Mouse (Mus musculus) thymus, adult 2 months (tissue): Measurements from ENCODE around the gene 2510002D24Rik.

Experiments
- CTCF ChIP-seq: fragments of 200-500 bp; IDR thresholded peaks from 2 replicates; pipeline ENCODE4 v1.5.1; 2012; ENCODE audit warnings: mild to moderate bottlenecking, control low read depth, low read length, moderate library complexity, borderline replicate concordance; ENCODE audit not compliant: control insufficient read depth, poor library complexity, insufficient read depth; ENCODE audit errors: extremely low read depth
- POLR2A ChIP-seq: fragments of 200-500 bp; IDR thresholded peaks from 2 replicates; pipeline ENCODE4 v1.6.1; 2012; ENCODE audit warnings: mild to moderate bottlenecking, low read length, control low read depth, moderate library complexity; ENCODE audit not compliant: control insufficient read depth, poor library complexity, insufficient read depth; ENCODE audit errors: extremely low read depth

DNA sequence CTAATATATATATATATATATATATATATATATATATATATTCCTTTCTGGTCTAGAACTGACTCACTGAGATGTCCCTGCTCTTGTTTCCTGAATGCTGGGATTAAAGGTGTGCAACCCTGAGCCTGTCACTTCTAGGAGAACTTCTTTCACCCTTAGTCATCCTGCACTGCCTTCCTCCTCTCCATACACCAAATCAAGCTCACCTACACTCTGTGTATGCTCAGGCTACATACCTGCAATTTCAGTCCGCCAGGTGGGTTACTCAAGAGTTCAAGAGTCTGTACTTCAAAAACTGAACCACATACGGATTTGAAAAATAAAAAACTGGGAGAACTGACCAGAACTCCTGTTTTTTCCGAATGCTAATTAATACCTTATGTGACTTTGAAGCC, 308 bp upstream of the 2510002D24Rik start:
- TF ChIP-seq CTCF (no peak), POLR2A (no peak)
